Mouse (Mus musculus) embryonic fibroblast, embryonic 13.5 days (primary cell): Measurements from ENCODE around the gene Dagla.

Experiments used
- CTCF ChIP-seq: IDR thresholded peaks from 2 replicates; pipeline ENCODE4 v1.5.1; 2011; ENCODE audit warnings: mild to moderate bottlenecking, control low read depth, low read length, moderate library complexity, borderline replicate concordance; ENCODE audit not compliant: insufficient read depth
- POLR2A ChIP-seq: IDR thresholded peaks from 2 replicates; pipeline ENCODE4 v1.6.1; 2011; ENCODE audit warnings: low read depth, mild to moderate bottlenecking, control low read depth, low read length, moderate library complexity

DNA sequence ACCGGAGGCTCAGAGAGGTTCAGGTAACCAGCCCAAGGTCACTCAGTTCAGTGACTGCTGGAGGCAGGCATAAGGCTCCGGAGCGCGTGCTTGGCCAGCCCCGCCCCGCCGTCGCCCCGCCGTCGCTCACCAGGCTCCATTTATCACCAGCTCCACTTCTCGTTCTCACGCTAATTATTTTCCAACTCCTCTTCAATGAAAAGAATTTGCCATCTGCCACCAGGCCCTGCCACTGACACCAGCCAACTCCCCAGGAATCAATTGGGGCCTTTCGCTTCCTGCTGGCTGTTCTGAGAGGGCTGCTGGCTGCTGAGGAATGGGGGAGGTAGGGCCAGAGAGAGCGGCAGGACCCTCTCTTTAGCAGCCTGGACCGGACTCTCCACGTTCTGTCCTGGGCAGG lies 27.3 kb downstream of the Dagla start:
- TF ChIP-seq CTCF (no peak), POLR2A (no peak)
